Mouse (Mus musculus) olfactory bulb, adult 2 months (tissue): Measurements from ENCODE around the gene Npnt.

Experiments
- CTCF ChIP-seq: fragments of 200-500 bp; IDR thresholded peaks from 2 replicates; pipeline ENCODE4 v1.5.1; 2012; ENCODE audit warnings: low read depth, mild to moderate bottlenecking, low read length, moderate library complexity; ENCODE audit not compliant: insufficient read depth
- POLR2A ChIP-seq: fragments of 200-500 bp; IDR thresholded peaks from 2 replicates; pipeline ENCODE4 v1.6.1; 2012; ENCODE audit warnings: mild to moderate bottlenecking, low read depth, low read length, moderate library complexity; ENCODE audit not compliant: insufficient read depth

DNA sequence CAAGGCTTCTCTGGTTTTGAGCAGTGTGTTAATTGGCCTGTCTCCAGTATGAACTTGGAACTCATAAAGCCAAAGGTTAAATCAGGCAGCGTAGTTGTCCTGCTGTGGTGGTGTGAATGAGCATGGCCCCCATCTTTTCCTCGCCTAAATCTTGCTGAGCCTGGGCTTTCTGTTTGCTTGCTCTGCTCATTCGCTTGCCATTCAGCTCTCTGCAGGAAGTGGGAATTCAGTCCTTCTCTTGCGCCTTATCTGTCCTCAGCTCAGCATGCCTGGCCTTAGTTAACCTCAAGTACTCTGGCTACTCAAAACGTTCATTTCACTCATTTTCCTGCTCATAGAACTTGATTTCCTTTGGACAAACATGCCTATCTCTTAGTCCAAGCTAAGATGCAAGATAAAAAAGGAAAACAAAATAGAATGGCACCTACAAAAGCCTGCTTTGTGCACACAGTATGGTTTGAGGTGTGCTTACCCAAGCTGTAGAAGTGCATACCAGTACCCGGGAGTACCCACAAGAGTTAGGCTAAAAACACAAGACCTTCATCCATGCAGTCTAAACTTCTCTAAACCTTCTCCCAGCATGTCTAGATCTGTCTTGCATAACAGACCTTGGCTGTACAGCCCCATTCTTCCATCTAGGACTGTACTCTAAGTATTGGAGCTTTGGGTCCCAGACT lies 114.8 kb downstream of the Npnt start:
- no peak for TF ChIP-seq POLR2A
- TF ChIP-seq CTCF, result no peak
